Mouse (Mus musculus): ENCODE data around the gene Chchd1. TPM values are rescaled to one million over a fixed set of nuclear protein-coding genes. Genes with fewer than 3 reads are reported as not detected.

Gene Chchd1
- 148 and 163 TPM in 2 replicates for polyA plus RNA-seq (2015; fragmentation: Nextera tagmentation; extraction: Ambion mirVana)

GRCm38 (mm10) chr14:20702741-20703381, at the start of gene Chchd1:
Gene Chchd1, plus strand, starts transcription at chr14:20703006.
- Histone ChIP-seq H3K4me3 (ENCODE audit: low read length) (peak within 1 kb of the TSS; percentile 56), H3K9ac (ENCODE audit: low read depth, low read length) (peak within 1 kb of the TSS; percentile 85), H3K27ac (ENCODE audit: low read depth, low read length) (peak within 1 kb of the TSS; percentile 87), H3K9me3 (ENCODE audit: control insufficient read depth, low read length) (no peaks in the 10 kb centered on the region), H3K36me3 (ENCODE audit: control insufficient read depth, insufficient read depth, low read length) (0 out of 2 replicates have a peak, but pooled peaks cover 6% of the 10 kb centered on the region), H3K27me3 (replicated peaks; ENCODE audit: control insufficient read depth, insufficient read depth, low read length) (no peaks in the 10 kb centered on the region), H3K4me2 (ENCODE audit: low read length) (peak within 1 kb of the TSS; percentile 72), H3K4me1 (ENCODE audit: control insufficient read depth, insufficient read depth, low read depth, low read length) (peaks cover 40% of the 10 kb centered on the region)
- peak; percentile 79 for ATAC-seq
- 0% methylated on average over 61 of the region's 61 CpGs for WGBS

DNA sequence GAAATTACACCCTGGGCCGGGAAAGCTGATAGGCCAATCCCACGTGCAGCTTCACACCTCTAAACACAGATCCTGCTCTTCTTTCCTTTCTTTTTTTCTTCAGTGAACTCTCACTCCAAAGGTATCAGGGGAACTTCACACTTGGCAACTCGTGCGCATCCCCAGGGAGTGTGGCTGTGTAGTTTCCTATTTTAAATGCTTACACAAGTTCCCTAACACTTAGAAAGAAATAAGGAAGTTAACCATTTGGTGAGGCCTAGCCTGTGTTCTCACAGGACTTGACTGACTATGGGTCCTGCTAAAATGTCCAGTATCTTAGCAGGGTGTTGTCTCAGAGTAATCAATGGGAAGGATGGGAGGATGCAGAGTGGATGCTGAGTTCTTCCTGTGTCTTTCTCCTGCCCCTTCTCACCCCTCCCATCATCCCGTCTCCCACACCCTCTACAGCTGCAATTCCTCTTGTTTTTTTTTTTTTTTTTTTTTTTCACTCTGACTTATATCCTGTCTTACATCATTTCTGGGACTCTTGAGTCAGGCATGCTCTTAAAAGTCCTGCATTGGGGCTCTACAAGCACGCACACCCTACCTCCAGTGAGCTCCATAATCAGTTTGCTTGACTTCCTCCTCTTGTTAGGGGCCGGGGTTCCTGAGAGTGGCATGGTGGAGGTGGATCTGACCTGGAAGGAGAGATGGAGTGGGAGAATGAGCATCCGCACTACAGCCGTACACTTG, 48.0 kb upstream of the Chchd1 start:
- 83% methylated on average over 9 of the region's 9 CpGs for WGBS
- Histone ChIP-seq H3K4me1 (ENCODE audit: control insufficient read depth, insufficient read depth, low read depth, low read length) (no peaks in the 10 kb centered on the region), H3K36me3 (ENCODE audit: control insufficient read depth, insufficient read depth, low read length) (no peaks in the 10 kb centered on the region), H3K9me3 (ENCODE audit: control insufficient read depth, low read length) (no peaks in the 10 kb centered on the region), H3K27ac (ENCODE audit: low read depth, low read length) (no peak overlapping the region), H3K27me3 (replicated peaks; ENCODE audit: control insufficient read depth, insufficient read depth, low read length) (no peaks in the 10 kb centered on the region), H3K9ac (ENCODE audit: low read depth, low read length) (no peak overlapping the region), H3K4me3 (ENCODE audit: low read length) (no peak overlapping the region), H3K4me2 (ENCODE audit: low read length) (no peak overlapping the region)
- ATAC-seq = no peak

GRCm38 (mm10) chr14:20655731-20656130, 47.1 kb upstream of the Chchd1 start:
- no peaks in the 10 kb centered on the region for H3K9me3 ChIP-seq (ENCODE audit: control insufficient read depth, low read length)

DNA sequence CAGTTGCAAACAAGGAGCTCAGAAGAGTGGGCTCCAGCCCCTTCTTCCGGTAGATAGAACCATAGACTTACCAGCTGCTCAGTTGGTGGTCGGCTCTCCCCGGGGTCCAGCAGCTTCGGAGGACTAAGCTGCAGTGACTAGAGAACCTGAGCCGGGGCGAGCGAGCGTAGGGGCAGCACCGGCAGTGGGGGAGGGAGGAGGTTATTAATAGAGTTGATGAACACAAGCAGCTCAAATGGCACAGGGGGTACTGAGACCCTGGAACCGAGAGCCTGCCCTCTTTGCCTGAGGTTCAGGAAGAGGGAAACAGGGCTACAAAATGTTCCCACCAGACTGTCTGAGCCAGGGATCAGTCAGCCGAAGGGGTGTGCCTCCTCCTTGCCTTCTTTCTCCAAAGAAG, 46.4 kb upstream of the Chchd1 start, which contains the start of gene Myoz1:
Gene Myoz1, minus strand, starts transcription at position 180 of the 400 bp plus-strand sequence.
- no peak within 1 kb of the TSS for H3K4me3 ChIP-seq (ENCODE audit: low read length)
- no peak within 1 kb of the TSS for H3K27ac ChIP-seq (ENCODE audit: low read depth, low read length)
- H3K27me3 ChIP-seq (replicated peaks; ENCODE audit: control insufficient read depth, insufficient read depth, low read length) = no peaks in the 10 kb centered on the region
- H3K4me2 ChIP-seq (ENCODE audit: low read length) = no peak within 1 kb of the TSS
- H3K36me3 ChIP-seq (ENCODE audit: control insufficient read depth, insufficient read depth, low read length) = no peaks in the 10 kb centered on the region
- no peaks in the 10 kb centered on the region for H3K4me1 ChIP-seq (ENCODE audit: control insufficient read depth, insufficient read depth, low read depth, low read length)
- H3K9ac ChIP-seq (ENCODE audit: low read depth, low read length) = no peak within 1 kb of the TSS
- no peak for ATAC-seq
- 36% methylated on average over 11 of the region's 11 CpGs for WGBS
- no peaks in the 10 kb centered on the region for H3K9me3 ChIP-seq (ENCODE audit: control insufficient read depth, low read length)

More at GRCm38 (mm10) chr14:20655731-20656130, 47.1 kb upstream of the Chchd1 start:
- Histone ChIP-seq H3K9ac (ENCODE audit: low read depth, low read length) (no peak overlapping the region), H3K36me3 (ENCODE audit: control insufficient read depth, insufficient read depth, low read length) (no peaks in the 10 kb centered on the region), H3K4me1 (ENCODE audit: control insufficient read depth, insufficient read depth, low read depth, low read length) (no peaks in the 10 kb centered on the region), H3K27me3 (replicated peaks; ENCODE audit: control insufficient read depth, insufficient read depth, low read length) (no peaks in the 10 kb centered on the region), H3K4me2 (ENCODE audit: low read length) (no peak overlapping the region), H3K27ac (ENCODE audit: low read depth, low read length) (no peak overlapping the region), H3K4me3 (ENCODE audit: low read length) (no peak overlapping the region)
- 79% methylated on average over 9 of the region's 9 CpGs for WGBS
- no peak for ATAC-seq

GRCm38 (mm10) chr14:20658326-20658725, 44.5 kb upstream of the Chchd1 start:
- H3K4me2 ChIP-seq (ENCODE audit: low read length) = no peak overlapping the region
- no peak overlapping the region for H3K4me3 ChIP-seq (ENCODE audit: low read length)
- ATAC-seq = no peak
- H3K27me3 ChIP-seq (replicated peaks; ENCODE audit: control insufficient read depth, insufficient read depth, low read length) = no peaks in the 10 kb centered on the region
- no peak overlapping the region for H3K9ac ChIP-seq (ENCODE audit: low read depth, low read length)
- H3K9me3 ChIP-seq (ENCODE audit: control insufficient read depth, low read length) = no peaks in the 10 kb centered on the region
- H3K4me1 ChIP-seq (ENCODE audit: control insufficient read depth, insufficient read depth, low read depth, low read length) = peaks cover 11% of the 10 kb centered on the region; the same call in 1 of the 2 replicates
- H3K27ac ChIP-seq (ENCODE audit: low read depth, low read length) = no peak overlapping the region
- no peaks in the 10 kb centered on the region for H3K36me3 ChIP-seq (ENCODE audit: control insufficient read depth, insufficient read depth, low read length)

GRCm38 (mm10) chr14:20658902-20659301, 43.9 kb upstream of the Chchd1 start:
- Histone ChIP-seq H3K9me3 (ENCODE audit: control insufficient read depth, low read length) (no peaks in the 10 kb centered on the region), H3K36me3 (ENCODE audit: control insufficient read depth, insufficient read depth, low read length) (no peaks in the 10 kb centered on the region), H3K9ac (ENCODE audit: low read depth, low read length) (no peak overlapping the region), H3K27me3 (replicated peaks; ENCODE audit: control insufficient read depth, insufficient read depth, low read length) (no peaks in the 10 kb centered on the region), H3K4me2 (ENCODE audit: low read length) (no peak overlapping the region), H3K4me1 (ENCODE audit: control insufficient read depth, insufficient read depth, low read depth, low read length) (peaks cover 11% of the 10 kb centered on the region; the same call in 1 of the 2 replicates), H3K27ac (ENCODE audit: low read depth, low read length) (no peak overlapping the region), H3K4me3 (ENCODE audit: low read length) (no peak overlapping the region)
- WGBS = 84% methylated on average over 6 of the region's 6 CpGs
- ATAC-seq = no peak

GRCm38 (mm10) chr14:20659687-20660086, 43.1 kb upstream of the Chchd1 start:
- no peaks in the 10 kb centered on the region for H3K9me3 ChIP-seq (ENCODE audit: control insufficient read depth, low read length)
- no peaks in the 10 kb centered on the region for H3K36me3 ChIP-seq (ENCODE audit: control insufficient read depth, insufficient read depth, low read length)
- H3K4me2 ChIP-seq (ENCODE audit: low read length) = no peak overlapping the region
- ATAC-seq = no peak
- no peak overlapping the region for H3K4me3 ChIP-seq (ENCODE audit: low read length)
- WGBS = 96% methylated on average over 7 of the region's 7 CpGs
- no peaks in the 10 kb centered on the region for H3K27me3 ChIP-seq (replicated peaks; ENCODE audit: control insufficient read depth, insufficient read depth, low read length)
- no peak overlapping the region for H3K9ac ChIP-seq (ENCODE audit: low read depth, low read length)
- peaks cover 11% of the 10 kb centered on the region; the same call in 1 of the 2 replicates for H3K4me1 ChIP-seq (ENCODE audit: control insufficient read depth, insufficient read depth, low read depth, low read length)
- H3K27ac ChIP-seq (ENCODE audit: low read depth, low read length) = no peak overlapping the region

DNA sequence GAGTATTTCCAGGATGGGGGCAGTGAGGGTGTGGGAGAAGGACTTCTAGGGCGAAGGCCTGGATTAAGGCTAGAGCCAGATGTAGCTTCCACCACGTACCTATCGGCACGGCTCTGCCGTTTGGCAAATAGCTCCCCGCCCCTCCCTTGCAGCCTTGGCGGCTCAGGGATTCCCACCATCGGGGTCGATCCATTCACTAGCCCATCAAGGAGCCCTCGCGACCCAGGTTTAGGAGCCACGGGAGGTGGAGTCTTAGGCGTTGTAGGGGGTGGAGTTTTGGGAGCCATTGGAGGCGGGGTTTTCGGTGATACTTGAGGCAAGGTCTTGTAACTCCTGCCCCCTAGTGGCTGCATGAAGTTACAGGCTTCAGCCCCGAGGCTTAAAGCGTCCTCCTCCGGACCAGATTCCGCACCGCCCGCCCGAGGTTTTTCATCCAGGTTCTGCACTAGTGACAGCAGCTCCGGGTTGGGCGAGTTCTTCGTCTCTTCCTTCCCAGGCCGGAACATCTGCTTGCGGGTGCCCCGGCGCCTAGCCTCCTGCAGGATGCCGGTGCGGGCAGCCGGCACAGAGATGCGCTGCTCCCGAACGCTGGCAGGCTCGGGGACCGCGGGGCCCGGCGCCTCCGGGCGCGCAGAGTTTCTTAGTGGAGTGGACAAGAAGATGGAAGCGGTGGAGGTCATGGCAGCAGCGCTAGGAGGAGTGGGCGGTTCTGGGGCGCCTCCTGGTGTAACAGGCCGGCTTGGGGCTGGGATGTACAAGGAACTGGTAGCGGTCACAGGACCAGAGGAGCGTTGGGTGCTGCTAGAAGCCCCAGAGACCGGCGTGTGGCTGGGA, 41.8 kb upstream of the Chchd1 start:
- Histone ChIP-seq H3K4me1 (ENCODE audit: control insufficient read depth, insufficient read depth, low read depth, low read length) (peaks cover 11% of the 10 kb centered on the region; the same call in 1 of the 2 replicates), H3K9me3 (ENCODE audit: control insufficient read depth, low read length) (no peaks in the 10 kb centered on the region), H3K36me3 (ENCODE audit: control insufficient read depth, insufficient read depth, low read length) (no peaks in the 10 kb centered on the region), H3K9ac (ENCODE audit: low read depth, low read length) (peak overlapping the region; percentile 85), H3K27me3 (replicated peaks; ENCODE audit: control insufficient read depth, insufficient read depth, low read length) (no peaks in the 10 kb centered on the region), H3K4me2 (ENCODE audit: low read length) (peak overlapping the region; percentile 76), H3K27ac (ENCODE audit: low read depth, low read length) (peak overlapping the region; percentile 93), H3K4me3 (ENCODE audit: low read length) (peak overlapping the region; percentile 79)
- ATAC-seq = peak; percentile 87
- under 1% methylated on average over 50 of the region's 52 CpGs for WGBS
